Mouse (Mus musculus): ENCODE measurements at regions not wholly inside any gene's neighbourhood (a gene's known extent, or its start where the extent isn't known, plus 50 kb on each side); places are given as distances from the start of the nearest gene placed in this dataset.

DNA sequence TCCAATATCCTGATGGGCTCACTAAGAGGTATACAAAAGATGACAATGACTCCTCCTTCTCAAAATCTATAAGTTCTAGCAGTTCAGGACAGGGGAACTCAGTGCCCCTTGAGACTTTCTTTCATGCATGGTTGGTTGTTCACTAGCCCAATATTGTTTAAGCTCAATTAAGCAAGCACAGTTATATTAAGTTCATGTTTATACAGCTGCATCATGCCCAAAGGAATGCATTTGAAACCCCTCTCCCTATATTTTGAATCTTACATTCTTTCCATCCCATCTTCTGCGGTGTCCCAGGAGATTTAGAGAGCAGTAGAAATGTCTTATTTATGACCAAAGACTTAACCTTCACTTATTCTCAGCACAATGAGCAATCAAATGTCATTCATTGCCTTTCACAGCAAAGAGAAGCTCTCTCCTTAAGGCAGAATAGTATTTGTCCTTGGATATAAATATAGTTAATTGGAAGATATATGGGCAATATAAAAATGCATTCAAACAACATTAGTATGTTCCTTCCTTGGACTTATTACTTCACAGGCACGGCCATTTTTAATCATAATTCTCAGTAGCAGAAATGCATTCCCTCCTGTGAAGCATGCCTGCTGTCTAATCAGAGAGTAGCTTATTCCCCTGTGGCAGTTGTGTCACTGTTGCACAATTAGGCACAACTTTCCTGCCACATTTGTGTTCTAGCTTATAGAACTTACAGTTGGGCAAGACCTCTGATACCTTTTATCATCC, 455.8 kb upstream of the N6amt1 start:
- no peak for TF ChIP-seq POLR2A (IDR thresholded peaks at IDR 0.05; ENCODE audit: low read depth, low read length)
- TF ChIP-seq CTCF (IDR thresholded peaks at IDR 0.05; ENCODE audit: extremely low read depth, insufficient read depth, insufficient read length, insufficient replicate concordance): no peak

All from spleen, adult 2 months (tissue).